ENCODE assay signal across 20 mouse cellular contexts in the genomic region with DNA sequence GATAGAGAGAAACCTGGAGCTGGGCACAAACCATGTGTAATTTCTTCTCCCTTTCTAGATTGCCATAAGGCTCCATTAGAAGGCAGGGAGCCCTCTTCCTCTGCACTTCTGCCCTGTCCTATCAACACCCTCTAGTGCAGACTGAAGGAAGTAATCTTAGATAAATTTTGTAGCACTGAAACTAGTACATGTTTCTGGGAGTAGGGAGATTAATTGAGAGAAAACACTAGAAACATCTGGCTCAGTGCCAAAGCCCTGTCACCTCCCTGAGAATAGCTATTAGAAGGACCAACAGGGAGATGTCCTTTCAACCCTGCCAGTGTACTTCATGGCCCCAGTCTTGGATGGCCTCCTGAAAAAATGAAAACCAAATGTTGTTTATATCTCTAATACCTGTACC. TPM values are rescaled to one million over a fixed set of nuclear protein-coding genes. Genes with fewer than 3 reads are reported as not detected.
DNase-seq lines count a peak whose midpoint lies in the region; ATAC-seq and TF ChIP-seq lines count a peak whose summit lies in the region.
"Had no signal": no experiment of that assay in that cellular context is flagged by ENCODE, and none has a peak within 500 bp of the region (broad histone marks: within the 10 kb centered on the region; RNA-seq: fewer than 3 reads in every experiment).

No protein-coding gene starts in this region.

- no peak for ATAC-seq in liver, postnatal 0 days
- no peak for ATAC-seq in liver, embryonic 12.5 days
- ATAC-seq in hindbrain, embryonic 16.5 days = no peak
- ATAC-seq: forebrain, embryonic 16.5 days; midbrain, embryonic 16.5 days had no signal

- H3K36me3 ChIP-seq in liver, postnatal 0 days (replicated peaks; ENCODE audit: insufficient read depth, low read length) = no peaks in the 10 kb centered on the region
- H3K36me3 ChIP-seq in liver, embryonic 12.5 days = no peaks in the 10 kb centered on the region
- no peaks in the 10 kb centered on the region for H3K36me3 ChIP-seq in hindbrain, embryonic 16.5 days (ENCODE audit: control insufficient read depth, insufficient read depth, low read length)
- H3K36me3 ChIP-seq: neural tube, embryonic 12.5 days had no signal

- TF ChIP-seq CTCF in liver, postnatal 0 days (IDR thresholded peaks at IDR 0.05; ENCODE audit: low read depth) = peak; percentile 17; the same call in 1 of the 2 replicates

- no peak overlapping the region for H3K27ac ChIP-seq in liver, postnatal 0 days (ENCODE audit: low read depth)
- H3K27ac ChIP-seq in liver, embryonic 12.5 days = no peak overlapping the region
- H3K27ac ChIP-seq in hindbrain, embryonic 16.5 days (ENCODE audit: low read depth, low read length) = no peak overlapping the region
- H3K27ac ChIP-seq: gastrocnemius, adult 2 months; neural tube, embryonic 12.5 days had no signal

- H3K4me3 ChIP-seq in liver, postnatal 0 days (ENCODE audit: low read depth, low read length) = no peak overlapping the region
- H3K4me3 ChIP-seq in liver, embryonic 12.5 days = no peak overlapping the region
- H3K4me3 ChIP-seq in hindbrain, embryonic 16.5 days (ENCODE audit: low read length) = no peak overlapping the region
- H3K4me3 ChIP-seq: gastrocnemius, adult 2 months; neural tube, embryonic 12.5 days had no signal

- H3K9ac ChIP-seq in liver, postnatal 0 days (replicated peaks) = no peak overlapping the region
- no peak overlapping the region for H3K9ac ChIP-seq in liver, embryonic 12.5 days
- no peak overlapping the region for H3K9ac ChIP-seq in hindbrain, embryonic 16.5 days (ENCODE audit: low read depth, low read length)
- H3K9ac ChIP-seq: neural tube, embryonic 12.5 days had no signal

- intact Hi-C loops in heart, postnatal 25 days (cut with DNase I) = no loop called here

- no peaks in the 10 kb centered on the region for H3K27me3 ChIP-seq in liver, postnatal 0 days (ENCODE audit: insufficient read depth, low read length)
- no peaks in the 10 kb centered on the region for H3K27me3 ChIP-seq in liver, embryonic 12.5 days (replicated peaks)
- no peaks in the 10 kb centered on the region for H3K27me3 ChIP-seq in hindbrain, embryonic 16.5 days (replicated peaks; ENCODE audit: control insufficient read depth, insufficient read depth, low read length)
- H3K27me3 ChIP-seq: neural tube, embryonic 12.5 days had no signal

- H3K4me2 ChIP-seq in liver, postnatal 0 days (ENCODE audit: low read depth, low read length) = no peak overlapping the region
- no peak overlapping the region for H3K4me2 ChIP-seq in liver, embryonic 12.5 days
- no peak overlapping the region for H3K4me2 ChIP-seq in hindbrain, embryonic 16.5 days (ENCODE audit: low read length)
- H3K4me2 ChIP-seq: neural tube, embryonic 12.5 days had no signal

- peak; percentile 41 to 44 for DNase-seq in heart, adult 18-20 months
- no peak for DNase-seq in heart, postnatal 25 days (ENCODE audit: low spot score)
- DNase-seq in liver, postnatal 0 days = peak; percentile 13
- peak; percentile 10 to 19 for DNase-seq in heart, adult 9 months (ENCODE audit: low spot score in 2 of 2)
- peak; percentile 59 for DNase-seq in heart, postnatal 4 days
- no peak for DNase-seq in urinary bladder, postnatal 14 days (ENCODE audit: low spot score)
- DNase-seq: adrenal gland, adult 2 months; cerebellum, adult 11-12 months; gastrocnemius, adult 2 months; right cerebral cortex, postnatal 25 days had no signal

- no peaks in the 10 kb centered on the region for H3K9me3 ChIP-seq in liver, postnatal 0 days (ENCODE audit: low read length)
- H3K9me3 ChIP-seq in liver, embryonic 12.5 days (replicated peaks) = no peaks in the 10 kb centered on the region
- no peaks in the 10 kb centered on the region for H3K9me3 ChIP-seq in hindbrain, embryonic 16.5 days (ENCODE audit: control insufficient read depth, low read length)
- H3K9me3 ChIP-seq: neural tube, embryonic 12.5 days had no signal

- no peak for TF ChIP-seq EP300 in liver, postnatal 0 days (IDR thresholded peaks at IDR 0.05; ENCODE audit: low read depth)

- H3K4me1 ChIP-seq in liver, postnatal 0 days (ENCODE audit: insufficient read depth) = no peaks in the 10 kb centered on the region
- no peaks in the 10 kb centered on the region for H3K4me1 ChIP-seq in liver, embryonic 12.5 days
- no peaks in the 10 kb centered on the region for H3K4me1 ChIP-seq in hindbrain, embryonic 16.5 days (ENCODE audit: control insufficient read depth, insufficient read depth, low read depth, low read length)
- H3K4me1 ChIP-seq: neural tube, embryonic 12.5 days had no signal

RNA-seq across cellular contexts. Expression of a gene that starts 24.9 kb away (rescaled TPM):
- 1 to 10 TPM in 1 of 2 experiments, under 1 TPM in 1; 0.79 to 1.2 TPM for total RNA-seq in heart, adult 18-20 months (2021)
- 1 to 10 TPM in 1 of 2 experiments, under 1 TPM in 1; 0.57 to 1.0 TPM for total RNA-seq in heart, postnatal 25 days (2021)
- 0.05 and 0.11 TPM in 2 replicates for polyA plus RNA-seq in liver, postnatal 0 days (2015; fragmentation: Nextera tagmentation; extraction: Ambion mirVana)
- not detected in 2 replicates for polyA plus RNA-seq in liver, embryonic 12.5 days (2016; fragmentation: Nextera tagmentation; extraction: Ambion mirVana)
- total RNA-seq in heart, postnatal 4 days (2021) = under 1 TPM in 1 of 2 experiments, not detected in 1; 0.17 TPM
- polyA plus RNA-seq in hindbrain, embryonic 16.5 days (2015; fragmentation: Nextera tagmentation; extraction: Ambion mirVana) = not detected in 2 replicates
- total RNA-seq: left cerebral cortex, adult 18-20 months had no signal
- polyA plus RNA-seq: C2C12; forebrain, embryonic 16.5 days; hindbrain, embryonic 11.5 days; intestine, embryonic 14.5 days; limb, embryonic 11.5 days; neural tube, embryonic 12.5 days had no signal

RNA-seq across cellular contexts. Expression of a gene that starts 35.8 kb away (rescaled TPM):
- total RNA-seq in heart, adult 18-20 months (2021) = 1 to 10 TPM in 1 of 2 experiments, under 1 TPM in 1; 0.62 to 1.1 TPM
- total RNA-seq in heart, postnatal 25 days (2021) = under 1 TPM in 1 of 2 experiments, not detected in 1; 0.14 TPM
- 2.5 and 4.1 TPM in 2 replicates for polyA plus RNA-seq in liver, postnatal 0 days (2015; fragmentation: Nextera tagmentation; extraction: Ambion mirVana)
- polyA plus RNA-seq in liver, embryonic 12.5 days (2016; fragmentation: Nextera tagmentation; extraction: Ambion mirVana) = 0.06 and 0.20 TPM in 2 replicates
- total RNA-seq in heart, postnatal 4 days (2021) = not detected
- polyA plus RNA-seq in hindbrain, embryonic 16.5 days (2015; fragmentation: Nextera tagmentation; extraction: Ambion mirVana) = 0.10 TPM in 1 of 2 replicates, not detected in the other
- total RNA-seq: gastrocnemius, adult 2 months; left cerebral cortex, adult 18-20 months had no signal
- polyA plus RNA-seq: C2C12; forebrain, embryonic 16.5 days; limb, embryonic 11.5 days; neural tube, embryonic 12.5 days had no signal

RNA-seq across cellular contexts. Expression of a gene that starts 50.8 kb away (rescaled TPM):
- total RNA-seq in heart, adult 18-20 months (2021) = not detected
- total RNA-seq in heart, postnatal 25 days (2021) = not detected
- 0.65 and 0.73 TPM in 2 replicates for polyA plus RNA-seq in liver, postnatal 0 days (2015; fragmentation: Nextera tagmentation; extraction: Ambion mirVana)
- 0.10 TPM in 1 of 2 replicates, not detected in the other for polyA plus RNA-seq in liver, embryonic 12.5 days (2016; fragmentation: Nextera tagmentation; extraction: Ambion mirVana)
- not detected for total RNA-seq in heart, postnatal 4 days (2021)
- polyA plus RNA-seq in hindbrain, embryonic 16.5 days (2015; fragmentation: Nextera tagmentation; extraction: Ambion mirVana) = not detected in 2 replicates
- total RNA-seq: gastrocnemius, adult 2 months; left cerebral cortex, adult 18-20 months had no signal
- polyA plus RNA-seq: adrenal gland, adult 2 months; C2C12; hindbrain, embryonic 11.5 days; intestine, embryonic 14.5 days; limb, embryonic 11.5 days; midbrain, embryonic 16.5 days; neural tube, embryonic 12.5 days had no signal

RNA-seq across cellular contexts. Expression of a gene that starts 57.5 kb away (rescaled TPM):
- total RNA-seq in heart, adult 18-20 months (2021) = 1 to 10 TPM; 4.5 to 5.0 TPM
- total RNA-seq in heart, postnatal 25 days (2021) = 1 to 10 TPM in 1 of 2 experiments, under 1 TPM in 1; 0.57 to 1.1 TPM
- polyA plus RNA-seq in liver, postnatal 0 days (2015; fragmentation: Nextera tagmentation; extraction: Ambion mirVana) = 18.2 and 21.9 TPM in 2 replicates
- 1.3 and 1.9 TPM in 2 replicates for polyA plus RNA-seq in liver, embryonic 12.5 days (2016; fragmentation: Nextera tagmentation; extraction: Ambion mirVana)
- 1 to 10 TPM in 1 of 2 experiments, under 1 TPM in 1; 0.83 to 1.7 TPM for total RNA-seq in heart, postnatal 4 days (2021)
- 1.2 and 1.8 TPM in 2 replicates for polyA plus RNA-seq in hindbrain, embryonic 16.5 days (2015; fragmentation: Nextera tagmentation; extraction: Ambion mirVana)
- polyA plus RNA-seq: forebrain, embryonic 16.5 days had no signal

Comparison
In these comparisons a context has a peak if more than half of its experiments do, and no peak if none do; other contexts are left out.
1. DNase-seq: peak in heart, adult 18-20 months (2 of 2), liver, postnatal 0 days (single experiment), heart, adult 9 months (2 of 2) and heart, postnatal 4 days (single experiment); none in heart, postnatal 25 days (single experiment) and urinary bladder, postnatal 14 days (single experiment).